Mouse (Mus musculus) kidney, adult 9 months (tissue): ENCODE data around the gene Plpp3.
A peak's percentile ranks its signal among the peaks of the same experiment; 100 is the strongest.

ENCODE experiments used
- DNase-seq: peaks from one replicate; pipeline ENCODE4 v3.0.0; 2022

Plpp3 gene

GRCm38 (mm10) chr4:105157276-105158168 is at the start of gene Plpp3:
Gene Plpp3, plus strand, starts transcription at chr4:105157347.
- DNase-seq = peak; percentile 93

GRCm38 (mm10) chr4:105107943-105108640 is 49.1 kb upstream of the Plpp3 start:
- DNase-seq = no peak

GRCm38 (mm10) chr4:105108641-105109198 is 48.4 kb upstream of the Plpp3 start:
- peak; percentile 84 for DNase-seq

GRCm38 (mm10) chr4:105109199-105109989 is 47.8 kb upstream of the Plpp3 start, which contains the start of gene Prkaa2:
Gene Prkaa2, minus strand, starts transcription at chr4:105109890.
- DNase-seq = peak; percentile 77

GRCm38 (mm10) chr4:105109990-105110683 is 47.0 kb upstream of the Plpp3 start:
- no peak for DNase-seq

- DNase-seq = no peak
These were observed 46.5 kb upstream of the Plpp3 start for GRCm38 (mm10) chr4:105110684-105111035.

- no peak for DNase-seq
These were observed 45.4 kb upstream of the Plpp3 start for GRCm38 (mm10) chr4:105111770-105112169.

- DNase-seq = no peak
These were observed 44.1 kb upstream of the Plpp3 start for GRCm38 (mm10) chr4:105113042-105113441.

GRCm38 (mm10) chr4:105113468-105113867 is 43.7 kb upstream of the Plpp3 start:
- DNase-seq = no peak

- no peak for DNase-seq
These were observed 36.1 kb upstream of the Plpp3 start for GRCm38 (mm10) chr4:105121081-105121480.

- peak; percentile 87 for DNase-seq
These were observed 34.7 kb upstream of the Plpp3 start for GRCm38 (mm10) chr4:105122429-105122828.

- DNase-seq = no peak
These were observed 27.9 kb upstream of the Plpp3 start for GRCm38 (mm10) chr4:105129212-105129611.

- no peak for DNase-seq
These were observed 25.3 kb upstream of the Plpp3 start for GRCm38 (mm10) chr4:105131756-105132314.

- no peak for DNase-seq
These were observed 23.6 kb upstream of the Plpp3 start for GRCm38 (mm10) chr4:105133350-105134050.

- DNase-seq = no peak
These were observed 7.7 kb upstream of the Plpp3 start for GRCm38 (mm10) chr4:105149492-105149891.

GRCm38 (mm10) chr4:105151911-105152690 is 5.0 kb upstream of the Plpp3 start:
- DNase-seq = peak; percentile 88

GRCm38 (mm10) chr4:105153227-105153626 is 3.9 kb upstream of the Plpp3 start:
- DNase-seq = no peak

GRCm38 (mm10) chr4:105156281-105156680 is 866 bp upstream of the Plpp3 start:
- DNase-seq = no peak

GRCm38 (mm10) chr4:105156955-105157275 is 232 bp upstream of the Plpp3 start:
- DNase-seq = no peak

GRCm38 (mm10) chr4:105158169-105158555 is 1.0 kb downstream of the Plpp3 start:
- peak; percentile 78 for DNase-seq
